Mouse (Mus musculus) liver, adult 2 months (tissue): ENCODE data around the gene BC017158. TPM values are rescaled to one million over a fixed set of nuclear protein-coding genes. Genes with fewer than 3 reads are reported as not detected.
A peak's percentile ranks its signal among the peaks of the same experiment; 100 is the strongest.

ENCODE experiments used
- DNase-seq: peaks from one replicate; pipeline ENCODE4 v3.0.0-alpha.2; 2011; ENCODE audit warnings: low read depth, low spot score; ENCODE audit errors: extremely low read depth
- H3K27ac ChIP-seq: fragments of 200-500 bp; replicated peaks from 2 replicates; pipeline ENCODE4 v1.5.1; 2012; ENCODE audit warnings: low read depth, mild to moderate bottlenecking, control low read depth, inconsistent platforms, low read length; ENCODE audit not compliant: insufficient read depth
- H3K27me3 ChIP-seq: fragments of 200-500 bp; 2 replicates; pipeline ENCODE4 v1.6.1; 2012; ENCODE audit warnings: mild to moderate bottlenecking, moderate library complexity, low read length, inconsistent platforms; ENCODE audit not compliant: control insufficient read depth, insufficient read depth
- H3K36me3 ChIP-seq: fragments of 200-500 bp; 2 replicates; pipeline ENCODE4 v1.6.1; 2012; ENCODE audit warnings: low read length, inconsistent platforms; ENCODE audit not compliant: control insufficient read depth, insufficient read depth
- H3K4me1 ChIP-seq: fragments of 200-500 bp; 2 replicates; pipeline ENCODE4 v1.6.1; 2011; ENCODE audit warnings: low read length; ENCODE audit not compliant: control insufficient read depth, insufficient read depth
- H3K4me3 ChIP-seq: fragments of 200-500 bp; 2 replicates; pipeline ENCODE4 v1.5.1; 2011; ENCODE audit warnings: low read depth, mild to moderate bottlenecking, control low read depth, low read length, moderate library complexity; ENCODE audit not compliant: insufficient read depth
- H3K79me2 ChIP-seq: fragments of 200-500 bp; 2 replicates; pipeline ENCODE4 v1.6.1; 2012; ENCODE audit warnings: inconsistent platforms, mild to moderate bottlenecking, low read length, moderate library complexity; ENCODE audit not compliant: control insufficient read depth, insufficient read depth
- H3K9ac ChIP-seq: fragments of 200-500 bp; 2 replicates; pipeline ENCODE4 v1.6.1; 2012; ENCODE audit warnings: low read depth, mild to moderate bottlenecking, control low read depth, inconsistent platforms, low read length
- CTCF ChIP-seq: fragments of 200-500 bp; IDR thresholded peaks from 2 replicates; pipeline ENCODE4 v1.5.1; 2011; ENCODE audit warnings: low read depth, low read length, control low read depth
- POLR2A ChIP-seq: fragments of 200-500 bp; IDR thresholded peaks from 2 replicates; pipeline ENCODE4 v1.6.1; 2011; ENCODE audit warnings: low read length, control low read depth; ENCODE audit not compliant: insufficient read depth; ENCODE audit errors: extremely low read depth
- WGBS: fragments of 180-500 bp; shearing (Covaris S2); methylation state at CpG from one replicate; pipeline ENCODE4 v1.1.7; 2018; 5-methylcytosine and 5-hydroxymethylcytosine counted together
- polyA plus RNA-seq: library from polyadenylated mRNA; depleted of rRNA; stranded (reverse); fragments of >200 nt; gene quantifications from 2 replicates; pipeline ENCODE4 v1.2.3, GENCODE M21; 2012
- total RNA-seq: library from RNA; depleted of rRNA; stranded (reverse); fragments of >200 nt; gene quantifications from 2 replicates; pipeline ENCODE4 v1.2.3, GENCODE M21; 2014

BC017158 gene
- total and polyA plus RNA-seq, 2 experiments, result 15.2 to 25.2 TPM

GRCm38 (mm10) chr7:128307851-128308250 lies 9.9 kb upstream of the BC017158 start:
- no peaks in the 10 kb centered on the region for H3K36me3 ChIP-seq
- H3K4me3 ChIP-seq, result no peak overlapping the region
- DNase-seq, result no peak
- no peaks in the 10 kb centered on the region for H3K27me3 ChIP-seq
- H3K9ac ChIP-seq, result no peak overlapping the region
- no peaks in the 10 kb centered on the region for H3K4me1 ChIP-seq
- no peak overlapping the region for H3K27ac ChIP-seq
- no peaks in the 10 kb centered on the region for H3K79me2 ChIP-seq
- no peak for TF ChIP-seq CTCF
- no peak for TF ChIP-seq POLR2A

GRCm38 (mm10) chr7:128304907-128305306 lies 6.9 kb upstream of the BC017158 start:
- WGBS, result 38% methylated on average over 5 of the region's 5 CpGs
- H3K79me2 ChIP-seq, result no peaks in the 10 kb centered on the region
- H3K27me3 ChIP-seq, result no peaks in the 10 kb centered on the region
- TF ChIP-seq CTCF (peak; percentile 44), POLR2A (no peak)
- H3K36me3 ChIP-seq, result no peaks in the 10 kb centered on the region
- DNase-seq, result no peak
- no peak overlapping the region for H3K27ac ChIP-seq
- H3K4me1 ChIP-seq, result no peaks in the 10 kb centered on the region
- H3K9ac ChIP-seq, result no peak overlapping the region
- no peak overlapping the region for H3K4me3 ChIP-seq

DNA sequence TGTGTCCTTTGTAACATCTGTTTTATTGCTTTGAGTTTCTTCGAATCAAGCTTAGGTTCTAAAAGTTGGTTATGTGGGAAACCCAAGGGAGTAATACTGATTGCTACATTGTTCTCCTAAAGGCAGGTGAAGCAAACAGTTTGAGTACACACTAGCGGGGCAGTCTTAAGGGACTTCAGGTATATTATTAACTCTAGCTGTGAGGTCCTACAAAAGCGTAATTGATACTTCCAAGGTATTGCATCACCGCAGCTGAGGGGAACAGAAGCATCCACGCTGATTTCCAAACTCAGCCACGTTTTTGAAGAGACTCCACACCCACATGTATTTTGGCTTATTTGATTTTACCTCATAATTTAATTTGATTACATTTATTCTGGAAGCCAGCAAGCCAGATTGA lies 6.2 kb upstream of the BC017158 start:
- WGBS, result 24% methylated on average over 6 of the region's 6 CpGs

DNA sequence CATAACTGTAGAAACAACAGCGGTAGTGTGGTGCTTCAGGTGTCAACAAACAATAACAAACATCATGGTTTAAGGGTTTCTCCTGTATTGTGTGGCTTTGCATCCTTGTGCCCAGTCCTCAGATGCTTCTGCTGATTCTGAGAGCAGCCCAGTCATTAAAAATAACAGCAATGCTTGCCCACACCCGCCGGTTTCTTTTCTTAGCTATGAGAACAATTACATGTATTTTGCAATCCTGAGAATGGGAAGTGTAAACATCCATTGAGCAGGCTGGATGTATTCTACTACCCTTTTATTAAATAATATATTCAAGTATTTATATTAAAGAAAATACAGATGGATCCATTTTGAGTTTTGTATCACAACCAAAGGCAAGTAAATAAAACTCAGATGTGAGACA lies 4.2 kb upstream of the BC017158 start:
- no peak for TF ChIP-seq CTCF
- TF ChIP-seq POLR2A, result no peak
- Histone ChIP-seq H3K27me3 (no peaks in the 10 kb centered on the region), H3K4me1 (peaks cover 2% of the 10 kb centered on the region), H3K27ac (no peak overlapping the region), H3K9ac (no peak overlapping the region), H3K79me2 (peaks cover 3% of the 10 kb centered on the region; the same call in 1 of the 2 replicates), H3K4me3 (no peak overlapping the region), H3K36me3 (no peaks in the 10 kb centered on the region)
- 74% methylated on average over 3 of the region's 3 CpGs for WGBS
- no peak for DNase-seq

More for the DNA sequence above, 6.2 kb upstream of the BC017158 start:
- no peak overlapping the region for H3K9ac ChIP-seq
- no peaks in the 10 kb centered on the region for H3K27me3 ChIP-seq
- no peaks in the 10 kb centered on the region for H3K79me2 ChIP-seq
- DNase-seq, result no peak
- H3K4me3 ChIP-seq, result no peak overlapping the region
- TF ChIP-seq POLR2A (no peak), CTCF (no peak)
- H3K4me1 ChIP-seq, result no peaks in the 10 kb centered on the region
- no peak overlapping the region for H3K27ac ChIP-seq
- no peaks in the 10 kb centered on the region for H3K36me3 ChIP-seq

- WGBS, result 70% methylated on average over 3 of the region's 3 CpGs
- Histone ChIP-seq H3K36me3 (no peaks in the 10 kb centered on the region), H3K4me3 (no peak overlapping the region), H3K4me1 (peaks cover 4% of the 10 kb centered on the region), H3K79me2 (peaks cover 7% of the 10 kb centered on the region; the same call in 1 of the 2 replicates), H3K9ac (no peak overlapping the region), H3K27ac (no peak overlapping the region), H3K27me3 (no peaks in the 10 kb centered on the region)
- TF ChIP-seq POLR2A (no peak), CTCF (no peak)
- no peak for DNase-seq
Observed at GRCm38 (mm10) chr7:128300952-128301351, 3.0 kb upstream of the BC017158 start.

GRCm38 (mm10) chr7:128298481-128299342 lies 742 bp upstream of the BC017158 start:
- no peak overlapping the region for H3K9ac ChIP-seq
- peaks cover 4% of the 10 kb centered on the region for H3K4me1 ChIP-seq
- no peak overlapping the region for H3K4me3 ChIP-seq
- WGBS, result 84% methylated on average over 8 of the region's 8 CpGs
- H3K36me3 ChIP-seq, result peaks cover 2% of the 10 kb centered on the region; the same call in 1 of the 2 replicates
- peaks cover 12% of the 10 kb centered on the region; the same call in 1 of the 2 replicates for H3K79me2 ChIP-seq
- no peaks in the 10 kb centered on the region for H3K27me3 ChIP-seq
- TF ChIP-seq CTCF (no peak), POLR2A (no peak)
- no peak for DNase-seq
- H3K27ac ChIP-seq, result no peak overlapping the region
